Mouse (Mus musculus) right cerebral cortex, postnatal 36 days (tissue): ENCODE measurements at regions not wholly inside any gene's neighbourhood (a gene's known extent, or its start where the extent isn't known, plus 50 kb on each side); places are given as distances from the start of the nearest gene placed in this dataset.

Experiments used
- DNase-seq, 2 experiments: peaks; one replicate each; pipeline ENCODE4 v3.0.0; 2022; ENCODE audit warnings: low spot score in 2 of 2, mixed read lengths in 1 of 2

DNA sequence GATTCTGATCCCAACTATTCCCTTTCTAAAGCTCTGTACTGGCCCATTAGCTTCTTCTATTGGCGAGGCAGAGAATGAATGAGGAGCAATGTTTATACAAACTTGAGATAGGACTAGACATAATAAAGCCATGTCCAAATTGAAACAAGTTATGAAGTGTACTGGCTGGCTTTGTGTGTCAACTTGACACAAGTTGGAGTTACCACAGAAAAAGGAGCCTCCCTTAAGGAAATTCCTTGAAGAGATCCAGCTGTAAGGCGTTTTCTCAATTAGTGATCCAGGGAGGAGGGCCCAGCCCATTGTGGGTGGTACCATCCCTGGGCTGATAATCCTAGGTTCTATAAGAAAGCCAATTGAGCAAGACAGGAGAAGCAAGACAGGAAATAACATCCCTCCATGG lies 135.9 kb upstream of the Cr2 start:
- no peak for DNase-seq

DNA sequence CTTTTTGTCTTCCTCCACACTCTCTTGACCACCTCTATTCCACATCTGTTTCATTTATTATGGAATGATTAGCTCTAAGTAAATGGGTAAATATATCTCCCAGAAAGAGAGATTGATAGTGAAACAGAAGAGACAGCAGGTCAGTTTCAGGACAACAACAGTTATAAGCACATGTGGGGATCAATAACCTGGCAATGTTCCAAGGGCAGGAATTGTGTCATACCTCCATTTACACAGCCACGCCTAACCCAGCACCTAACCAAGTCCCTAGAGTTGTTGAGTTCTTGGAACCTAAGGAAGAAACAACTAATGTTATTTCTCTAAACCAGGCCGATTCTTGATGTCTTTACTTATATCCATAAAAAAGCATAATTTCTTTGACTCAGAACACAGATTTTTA lies 108.6 kb upstream of the Cr2 start:
- no peak for DNase-seq

DNA sequence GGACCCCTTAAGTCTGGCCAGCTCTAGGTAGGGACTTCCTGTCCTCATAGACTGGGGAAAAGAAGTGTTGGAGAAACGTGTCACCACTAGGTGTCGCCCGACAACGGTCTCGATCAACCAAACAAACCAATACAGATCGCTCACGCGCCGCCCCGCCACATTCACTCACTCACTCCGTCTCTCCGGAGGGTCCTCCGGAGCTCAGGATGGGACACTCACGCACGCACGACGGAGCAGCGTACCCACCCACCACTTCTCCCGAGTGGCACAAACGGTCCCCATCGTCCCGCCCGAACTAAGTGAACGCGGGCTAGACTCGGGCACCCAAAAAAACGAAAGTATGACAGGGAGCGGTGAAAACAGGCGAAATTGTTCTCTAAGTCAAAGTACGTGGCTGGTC lies 65.0 kb upstream of the Cr2 start:
- DNase-seq: peak; percentile 94 to 97

DNA sequence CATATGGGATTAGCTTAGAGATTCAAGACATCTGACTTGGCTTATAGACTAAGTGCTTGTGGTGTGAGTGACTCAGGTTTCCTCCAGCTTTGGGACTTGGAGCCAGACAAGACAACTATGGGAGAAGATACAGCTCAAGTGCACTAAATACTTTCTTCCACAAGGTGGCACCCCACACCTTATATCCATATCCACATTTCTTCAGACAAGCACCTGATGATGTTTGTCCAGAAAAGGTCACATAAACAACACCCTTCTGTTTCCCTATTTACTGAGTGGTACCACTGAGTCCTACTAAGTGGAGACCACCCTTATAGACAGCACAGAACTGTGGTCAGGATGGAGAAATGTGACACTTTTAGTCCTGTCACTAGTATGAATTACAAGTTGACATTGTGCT lies 56.1 kb upstream of the Cr2 start:
- DNase-seq: peak; percentile 10 to 20

DNA sequence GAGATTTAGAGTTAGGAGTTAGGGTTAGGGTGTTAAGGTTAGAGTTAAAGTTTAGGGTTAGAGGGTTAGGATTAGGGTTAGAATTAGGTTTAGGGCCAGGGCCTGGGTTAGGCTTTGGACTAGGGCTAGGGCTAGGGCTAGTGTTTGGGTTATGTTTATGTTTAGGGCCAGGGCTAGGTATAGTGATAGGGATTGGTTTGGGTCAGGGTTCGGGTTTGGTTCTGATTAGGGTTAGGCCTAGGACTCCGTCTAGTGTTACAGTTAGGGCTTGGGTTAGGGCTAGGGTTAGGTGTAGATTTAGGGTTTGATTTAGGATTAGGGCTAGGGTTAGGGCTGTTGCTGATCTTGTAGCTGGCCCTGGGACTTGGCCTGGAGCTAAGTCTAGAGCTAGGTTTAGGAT lies 50.5 kb upstream of the Cr2 start:
- DNase-seq: no peak
